Mouse (Mus musculus): ENCODE data around the gene Tmem182. TPM values are rescaled to one million over a fixed set of nuclear protein-coding genes. Genes with fewer than 3 reads are reported as not detected.

Tmem182 gene
- polyA plus RNA-seq, 1 experiment from 2014 or later: not detected

- no peaks in the 10 kb centered on the region for H3K79me2 ChIP-seq (ENCODE audit: inconsistent target)
- no peak overlapping the region for H3K27ac ChIP-seq
- WGBS (ENCODE audit: missing documents): 84% methylated on average over 3 of the region's 4 CpGs
- H3K4me3 ChIP-seq (ENCODE audit: inconsistent target): no peak overlapping the region
- no peaks in the 10 kb centered on the region for H3K36me3 ChIP-seq (ENCODE audit: inconsistent target)
These were observed 19.1 kb downstream of the Tmem182 start for GRCm38 (mm10) chr1:40824517-40824916.

GRCm38 (mm10) chr1:40824936-40825335, 19.5 kb downstream of the Tmem182 start:
- H3K27ac ChIP-seq: no peak overlapping the region
- WGBS (ENCODE audit: missing documents): 84% methylated on average over 8 of the region's 8 CpGs
- H3K36me3 ChIP-seq (ENCODE audit: inconsistent target): no peaks in the 10 kb centered on the region
- H3K4me3 ChIP-seq (ENCODE audit: inconsistent target): no peak overlapping the region
- no peaks in the 10 kb centered on the region for H3K79me2 ChIP-seq (ENCODE audit: inconsistent target)

- Histone ChIP-seq H3K4me3 (ENCODE audit: inconsistent target) (no peak overlapping the region), H3K79me2 (ENCODE audit: inconsistent target) (no peaks in the 10 kb centered on the region), H3K36me3 (ENCODE audit: inconsistent target) (no peaks in the 10 kb centered on the region), H3K27ac (no peak overlapping the region)
- WGBS (ENCODE audit: missing documents): 93% methylated on average over 7 of the region's 7 CpGs
These were observed 20.4 kb downstream of the Tmem182 start for GRCm38 (mm10) chr1:40825826-40826225.

- Histone ChIP-seq H3K79me2 (ENCODE audit: inconsistent target) (no peaks in the 10 kb centered on the region), H3K27ac (no peak overlapping the region), H3K36me3 (ENCODE audit: inconsistent target) (no peaks in the 10 kb centered on the region), H3K4me3 (ENCODE audit: inconsistent target) (no peak overlapping the region)
- 49% methylated on average over 10 of the region's 10 CpGs for WGBS (ENCODE audit: missing documents)
These were observed 24.0 kb downstream of the Tmem182 start for GRCm38 (mm10) chr1:40829213-40829914.

GRCm38 (mm10) chr1:40830712-40831507, 25.5 kb downstream of the Tmem182 start:
- Histone ChIP-seq H3K79me2 (ENCODE audit: inconsistent target) (no peaks in the 10 kb centered on the region), H3K4me3 (ENCODE audit: inconsistent target) (no peak overlapping the region), H3K36me3 (ENCODE audit: inconsistent target) (no peaks in the 10 kb centered on the region), H3K27ac (no peak overlapping the region)
- 88% methylated on average over 4 of the region's 4 CpGs for WGBS (ENCODE audit: missing documents)

- Histone ChIP-seq H3K27ac (no peak overlapping the region), H3K4me3 (ENCODE audit: inconsistent target) (no peak overlapping the region), H3K79me2 (ENCODE audit: inconsistent target) (no peaks in the 10 kb centered on the region), H3K36me3 (ENCODE audit: inconsistent target) (no peaks in the 10 kb centered on the region)
- WGBS (ENCODE audit: missing documents): 100% methylated on average over 3 of the region's 4 CpGs
These were observed 30.1 kb downstream of the Tmem182 start for GRCm38 (mm10) chr1:40835468-40835867.

- Histone ChIP-seq H3K79me2 (ENCODE audit: inconsistent target) (no peaks in the 10 kb centered on the region), H3K27ac (no peak overlapping the region), H3K4me3 (ENCODE audit: inconsistent target) (no peak overlapping the region), H3K36me3 (ENCODE audit: inconsistent target) (no peaks in the 10 kb centered on the region)
- 91% methylated on average over 7 of the region's 8 CpGs for WGBS (ENCODE audit: missing documents)
These were observed 35.2 kb downstream of the Tmem182 start for GRCm38 (mm10) chr1:40840605-40841004.

GRCm38 (mm10) chr1:40841032-40841761, 35.8 kb downstream of the Tmem182 start:
- no peaks in the 10 kb centered on the region for H3K36me3 ChIP-seq (ENCODE audit: inconsistent target)
- no peak overlapping the region for H3K27ac ChIP-seq
- 33% methylated on average over 5 of the region's 5 CpGs for WGBS (ENCODE audit: missing documents)
- H3K4me3 ChIP-seq (ENCODE audit: inconsistent target): no peak overlapping the region
- no peaks in the 10 kb centered on the region for H3K79me2 ChIP-seq (ENCODE audit: inconsistent target)

- H3K36me3 ChIP-seq (ENCODE audit: inconsistent target): no peaks in the 10 kb centered on the region
- no peaks in the 10 kb centered on the region for H3K79me2 ChIP-seq (ENCODE audit: inconsistent target)
- no peak overlapping the region for H3K27ac ChIP-seq
- no peak overlapping the region for H3K4me3 ChIP-seq (ENCODE audit: inconsistent target)
These were observed 39.2 kb downstream of the Tmem182 start for GRCm38 (mm10) chr1:40844616-40845015.

GRCm38 (mm10) chr1:40847196-40847938, 42.0 kb downstream of the Tmem182 start:
- no peaks in the 10 kb centered on the region for H3K36me3 ChIP-seq (ENCODE audit: inconsistent target)
- H3K79me2 ChIP-seq (ENCODE audit: inconsistent target): no peaks in the 10 kb centered on the region
- WGBS (ENCODE audit: missing documents): 56% methylated on average over 2 of the region's 2 CpGs
- H3K4me3 ChIP-seq (ENCODE audit: inconsistent target): no peak overlapping the region
- H3K27ac ChIP-seq: no peak overlapping the region

GRCm38 (mm10) chr1:40851286-40851685, 45.9 kb downstream of the Tmem182 start:
- H3K27ac ChIP-seq: no peak overlapping the region
- no peaks in the 10 kb centered on the region for H3K36me3 ChIP-seq (ENCODE audit: inconsistent target)
- no peaks in the 10 kb centered on the region for H3K79me2 ChIP-seq (ENCODE audit: inconsistent target)
- H3K4me3 ChIP-seq (ENCODE audit: inconsistent target): no peak overlapping the region

- Histone ChIP-seq H3K27ac (no peak overlapping the region), H3K79me2 (ENCODE audit: inconsistent target) (no peaks in the 10 kb centered on the region), H3K36me3 (ENCODE audit: inconsistent target) (no peaks in the 10 kb centered on the region), H3K4me3 (ENCODE audit: inconsistent target) (no peak overlapping the region)
- WGBS (ENCODE audit: missing documents): 75% methylated on average over 1 of the region's 1 CpGs
These were observed 49.9 kb downstream of the Tmem182 start for GRCm38 (mm10) chr1:40855268-40855667.

- Histone ChIP-seq H3K4me3 (ENCODE audit: inconsistent target) (no peak overlapping the region), H3K27ac (no peak overlapping the region), H3K79me2 (ENCODE audit: inconsistent target) (no peaks in the 10 kb centered on the region), H3K36me3 (ENCODE audit: inconsistent target) (no peaks in the 10 kb centered on the region)
- 82% methylated on average over 4 of the region's 4 CpGs for WGBS (ENCODE audit: missing documents)
These were observed 51.6 kb downstream of the Tmem182 start for GRCm38 (mm10) chr1:40856846-40857636.

GRCm38 (mm10) chr1:40865043-40865442, 59.6 kb downstream of the Tmem182 start:
- H3K36me3 ChIP-seq (ENCODE audit: inconsistent target): no peaks in the 10 kb centered on the region
- no peak overlapping the region for H3K4me3 ChIP-seq (ENCODE audit: inconsistent target)
- no peak overlapping the region for H3K27ac ChIP-seq
- H3K79me2 ChIP-seq (ENCODE audit: inconsistent target): no peaks in the 10 kb centered on the region
- WGBS (ENCODE audit: missing documents): 80% methylated on average over 6 of the region's 6 CpGs
